Mouse (Mus musculus) monocyte, adult 5-6 weeks (primary cell): ENCODE data around the gene Arcn1. TPM values are rescaled to one million over a fixed set of nuclear protein-coding genes. Genes with fewer than 3 reads are reported as not detected.

Experiments
- ATAC-seq: fragments of 153-309, 156-312 bp; replicated peaks from 2 replicates; pipeline ENCODE4 v1.8.0; 2017; ENCODE audit warnings: mild to moderate bottlenecking; ENCODE audit not compliant: low TSS enrichment, insufficient number of reproducible peaks, severe bottlenecking, poor library complexity, low FRiP score
- total RNA-seq: library from RNA; stranded (forward); fragments of 200-1000, 200-491, 200-594 nt; gene quantifications from 3 replicates; pipeline ENCODE4 v1.2.3, GENCODE M21; 2017

Gene Arcn1
- total RNA-seq, 1 experiment from 2014 or later = 156 TPM

GRCm38 (mm10) chr9:44722575-44722974 is 45.1 kb downstream of the Arcn1 start:
- ATAC-seq = no peak

- no peak for ATAC-seq
Measured at GRCm38 (mm10) chr9:44721877-44722186, 45.8 kb downstream of the Arcn1 start.

- ATAC-seq = peak; percentile 71
Measured at GRCm38 (mm10) chr9:44721154-44721876, 46.3 kb downstream of the Arcn1 start.

- peak; percentile 47 for ATAC-seq
Measured at GRCm38 (mm10) chr9:44720358-44721153, 47.1 kb downstream of the Arcn1 start.

GRCm38 (mm10) chr9:44719632-44720357 is 47.9 kb downstream of the Arcn1 start:
- no peak for ATAC-seq

GRCm38 (mm10) chr9:44718937-44719631 is 48.6 kb downstream of the Arcn1 start:
- ATAC-seq = no peak

GRCm38 (mm10) chr9:44717822-44718242 is 49.8 kb downstream of the Arcn1 start:
- ATAC-seq = no peak

GRCm38 (mm10) chr9:44716997-44717821 is 50.4 kb downstream of the Arcn1 start:
- ATAC-seq = no peak

- ATAC-seq = no peak
Measured at GRCm38 (mm10) chr9:44715705-44716362, 51.8 kb downstream of the Arcn1 start.

- no peak for ATAC-seq
Measured at GRCm38 (mm10) chr9:44715109-44715508, 52.5 kb downstream of the Arcn1 start.

- ATAC-seq = no peak
Measured at GRCm38 (mm10) chr9:44713574-44713973, 54.1 kb downstream of the Arcn1 start.

GRCm38 (mm10) chr9:44713080-44713479 is 54.6 kb downstream of the Arcn1 start:
- no peak for ATAC-seq

- ATAC-seq = no peak
Measured at GRCm38 (mm10) chr9:44711602-44712001, 56.0 kb downstream of the Arcn1 start.

GRCm38 (mm10) chr9:44710213-44710612 is 57.4 kb downstream of the Arcn1 start:
- no peak for ATAC-seq

GRCm38 (mm10) chr9:44709600-44709999 is 58.0 kb downstream of the Arcn1 start:
- ATAC-seq = no peak

- no peak for ATAC-seq
Measured at GRCm38 (mm10) chr9:44708925-44709324, 58.7 kb downstream of the Arcn1 start.

- ATAC-seq = no peak
Measured at GRCm38 (mm10) chr9:44708429-44708765, 59.2 kb downstream of the Arcn1 start.
